Mouse (Mus musculus) CD8-positive naive resting alpha-beta T cell, adult 2 months (primary cell): Measurements from ENCODE around the gene Foxo6.

Experiments used
- DNase-seq, 2 experiments: peaks; one replicate each; pipeline ENCODE4 v3.0.0; 2022; ENCODE audit warnings: low read depth in 2 of 2, low spot score in 2 of 2

Gene Foxo6

DNA sequence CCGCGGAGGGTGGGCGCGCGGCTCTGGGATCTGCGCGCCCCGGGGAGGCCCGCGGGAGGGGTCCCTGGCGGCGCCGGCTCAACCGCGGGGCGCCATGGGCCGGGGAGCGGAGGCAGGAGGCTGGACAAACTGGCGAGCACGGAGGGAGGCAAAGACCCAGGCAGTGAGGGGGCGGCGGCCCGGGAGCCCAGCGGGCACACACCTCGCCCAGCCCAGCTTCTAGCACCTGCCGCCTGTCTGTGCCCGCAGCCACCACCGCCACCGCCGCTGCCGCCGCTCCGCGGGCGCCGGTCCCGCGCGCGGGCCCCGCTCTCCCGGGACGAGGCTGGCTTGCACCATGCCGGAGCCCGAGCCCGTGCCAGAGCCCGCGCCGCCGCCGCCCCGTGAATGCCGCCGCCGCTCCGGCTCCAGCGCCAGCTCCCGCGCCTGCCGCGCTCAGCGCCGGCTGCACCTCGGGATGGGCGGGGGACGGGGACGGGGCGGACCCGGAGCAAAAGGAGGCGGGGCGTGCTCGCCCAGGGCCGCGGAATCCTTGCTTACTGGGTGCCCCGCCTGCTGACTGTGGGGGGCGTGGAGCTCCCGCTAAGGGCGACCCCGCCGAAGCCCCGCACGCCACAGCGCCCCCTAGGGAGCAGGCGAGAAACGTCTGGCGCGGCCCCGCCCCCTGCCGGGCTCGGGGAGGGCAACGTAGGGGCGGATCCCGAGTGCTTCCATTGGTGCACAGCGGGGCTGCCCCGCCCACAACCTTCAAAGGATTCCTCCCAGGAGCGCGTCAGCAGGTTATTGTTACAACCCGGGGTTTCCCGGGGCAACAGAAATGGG is at the start of gene Foxo6:
TSS of gene Foxo6 (minus strand) at position 60 of the 822 bp plus-strand sequence.
- peak; percentile 88 for DNase-seq

DNA sequence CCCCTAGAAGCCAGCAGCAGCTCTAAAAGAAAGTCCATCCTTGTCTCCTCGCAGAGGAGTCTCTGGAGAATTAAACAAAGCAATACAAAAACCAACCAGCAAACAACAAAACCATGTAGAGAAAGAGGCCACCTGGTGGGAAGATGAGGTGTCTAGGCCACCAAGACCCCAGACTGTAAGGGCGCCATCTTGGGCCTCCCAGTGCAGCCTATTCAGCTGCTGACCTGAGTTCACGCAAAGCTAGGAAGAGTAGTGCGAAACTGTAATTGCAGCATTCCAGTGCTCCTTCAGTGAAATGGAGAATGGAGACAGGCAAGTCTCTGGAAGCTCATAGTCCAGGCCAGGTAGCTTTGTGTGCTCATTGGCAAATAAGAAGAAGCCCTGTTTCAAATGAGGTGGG is 47.2 kb upstream of the Foxo6 start:
- DNase-seq, result no peak

DNA sequence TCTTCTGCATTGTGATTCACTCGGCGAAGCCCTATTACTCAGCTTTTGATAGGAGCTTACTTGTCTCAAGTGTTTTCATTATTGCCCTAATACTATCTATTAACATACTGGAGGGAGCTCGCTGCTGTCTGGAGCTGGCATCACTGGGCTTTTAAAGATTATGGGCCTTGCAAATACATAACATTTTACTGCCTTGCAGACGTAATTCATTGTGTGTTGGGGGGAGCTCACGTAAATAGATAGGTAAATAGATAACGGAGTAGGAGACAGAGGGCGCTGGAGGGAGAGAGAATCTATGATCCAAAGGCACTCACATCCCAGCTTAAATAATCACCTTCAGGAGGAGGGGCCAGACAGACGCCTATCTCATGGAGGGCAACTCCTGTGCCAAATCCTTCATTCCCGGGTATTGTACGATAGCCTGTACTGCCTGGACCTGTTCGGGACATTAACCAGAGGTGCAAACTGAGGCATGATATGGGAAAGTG is 45.8 kb upstream of the Foxo6 start:
- no peak for DNase-seq

DNA sequence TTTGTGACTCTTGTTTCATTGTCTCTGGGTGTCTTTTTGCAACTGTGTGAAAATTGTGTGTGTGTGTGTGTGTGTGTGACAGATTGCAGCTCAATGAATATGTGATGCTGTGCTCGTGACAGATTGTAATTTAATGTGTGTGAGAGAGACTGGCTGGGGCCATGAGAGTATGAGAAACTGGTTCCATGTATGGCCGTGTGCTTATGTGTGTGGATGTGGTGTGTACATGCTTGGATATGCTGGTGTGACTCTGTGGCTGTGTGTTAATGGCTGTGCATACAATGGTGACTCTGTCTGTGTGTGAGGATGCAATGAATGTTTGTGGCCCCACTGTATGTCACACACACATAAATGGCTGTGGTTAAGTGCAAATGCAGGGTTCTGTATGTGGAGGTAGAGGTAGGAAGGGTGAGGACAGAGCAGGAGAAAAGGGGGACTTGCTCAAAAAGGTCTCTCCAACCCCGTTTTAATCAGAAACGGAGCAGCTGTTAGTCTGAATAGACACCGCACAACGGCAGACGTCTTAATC is 45.3 kb upstream of the Foxo6 start:
- no peak for DNase-seq

DNA sequence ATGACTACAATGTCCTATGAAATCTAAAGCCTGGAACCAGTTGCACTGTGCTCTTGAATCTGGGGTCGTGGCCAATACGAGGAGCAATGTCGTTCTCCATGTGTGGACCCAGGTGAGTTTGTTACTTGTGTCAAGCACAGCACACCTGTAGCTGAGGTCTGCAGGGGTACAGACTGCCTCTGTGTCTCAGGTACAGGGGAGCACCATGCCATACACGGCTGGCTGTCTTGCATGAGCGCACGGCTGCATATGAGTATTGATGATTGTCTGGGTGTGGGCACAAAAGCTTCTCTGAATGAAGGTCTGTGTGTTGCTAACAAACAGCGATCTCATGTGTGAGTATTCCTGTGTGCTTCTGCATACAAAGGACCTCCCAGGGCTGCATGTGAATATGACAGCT is 44.8 kb upstream of the Foxo6 start:
- no peak for DNase-seq

DNA sequence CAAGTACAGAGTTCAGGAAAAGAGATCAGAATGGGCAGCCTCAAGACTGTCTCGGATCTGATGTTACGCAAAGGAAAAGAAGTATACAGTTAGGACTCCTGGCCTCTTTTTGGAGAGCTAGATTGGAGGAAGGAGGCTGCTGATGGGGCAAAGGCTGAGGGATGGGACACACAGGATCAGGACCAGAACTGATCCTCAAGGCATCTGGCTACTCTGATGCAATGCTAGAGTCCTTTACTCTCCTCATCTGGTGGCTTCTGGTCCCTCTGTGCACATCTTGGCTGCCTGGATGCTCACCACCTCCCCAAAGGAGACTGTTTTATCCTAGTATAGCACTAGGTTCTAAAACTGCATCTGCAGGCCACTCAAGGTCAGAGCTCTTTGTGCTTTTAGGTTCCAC is 44.4 kb upstream of the Foxo6 start:
- no peak for DNase-seq

DNA sequence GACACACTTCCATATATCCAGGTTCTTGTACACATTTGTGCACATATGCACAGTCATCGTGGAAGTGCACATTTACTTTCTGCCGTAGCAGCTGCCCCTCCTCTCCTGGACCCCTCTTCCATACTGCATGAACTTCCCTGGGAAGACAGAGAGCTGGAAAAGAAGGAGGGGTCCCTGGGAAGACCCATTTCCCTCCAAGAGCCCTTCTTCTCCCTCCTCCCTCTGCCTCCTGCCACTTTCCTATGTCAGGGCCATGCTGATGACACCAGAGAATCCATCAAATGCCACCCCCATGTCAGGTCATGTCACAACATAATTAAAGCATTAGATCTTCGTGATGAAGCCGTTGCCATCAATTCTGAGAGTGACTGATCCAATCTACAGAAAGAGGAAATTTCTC is 38.6 kb upstream of the Foxo6 start:
- DNase-seq, result no peak

DNA sequence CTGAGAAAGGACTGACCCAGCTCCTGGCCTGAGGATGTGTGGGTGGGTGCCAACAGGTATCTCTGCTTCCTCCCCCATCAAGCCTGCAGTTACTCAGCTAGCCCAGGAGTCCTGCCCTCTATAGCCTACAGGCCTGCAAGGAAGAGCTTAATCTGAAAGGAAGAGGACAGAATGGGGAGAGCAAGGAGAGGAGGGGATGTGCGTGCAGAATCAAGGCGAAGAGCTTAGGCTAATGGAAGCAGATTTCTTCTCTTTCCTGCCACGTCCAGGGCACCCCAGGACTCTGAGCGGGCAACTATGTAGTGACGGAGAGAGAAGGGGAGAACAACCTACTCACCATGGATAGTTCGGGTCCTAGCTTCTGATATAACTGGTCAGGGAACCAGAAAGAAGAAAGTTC is 37.9 kb upstream of the Foxo6 start:
- DNase-seq, result no peak

DNA sequence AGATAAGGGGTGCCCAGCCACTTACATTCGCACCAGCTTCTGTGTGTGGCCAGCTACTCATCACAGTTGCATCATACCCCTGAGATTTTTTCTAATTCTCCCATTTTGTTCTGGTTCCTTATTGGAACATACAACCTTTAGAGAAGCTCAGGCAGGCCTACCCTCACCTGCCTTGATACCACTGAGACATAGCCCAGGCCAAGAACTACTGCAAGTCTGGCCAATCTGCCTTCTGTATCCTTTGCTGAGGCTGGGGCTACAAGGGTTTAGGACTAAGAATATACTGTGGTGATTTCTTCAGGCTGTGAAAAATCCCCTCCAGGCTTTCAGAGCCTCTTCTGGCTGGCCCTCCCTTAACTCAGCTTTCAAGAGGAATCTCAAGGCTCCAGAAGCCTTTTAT is 36.7 kb upstream of the Foxo6 start:
- DNase-seq, result no peak

DNA sequence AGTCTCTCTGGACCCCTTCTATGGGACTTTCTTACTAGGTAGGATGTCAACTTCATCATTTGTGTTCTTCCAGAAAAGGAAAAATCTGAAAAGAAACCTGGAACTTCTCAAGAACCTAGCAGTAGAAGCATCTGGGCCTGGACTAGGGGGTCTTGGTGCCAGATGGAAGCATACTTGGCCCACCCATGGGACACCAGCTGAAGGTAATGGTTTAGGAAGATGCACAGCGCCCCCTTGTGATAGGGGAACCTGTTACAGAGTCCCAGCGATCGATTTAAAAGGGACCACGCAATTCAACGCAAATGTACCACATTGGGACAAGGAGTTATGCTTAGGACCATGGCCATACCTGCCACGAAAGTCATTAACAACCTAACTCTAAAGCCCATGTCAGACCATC is 36.0 kb upstream of the Foxo6 start:
- DNase-seq, result peak in 1 of 2 experiments; percentile 6

DNA sequence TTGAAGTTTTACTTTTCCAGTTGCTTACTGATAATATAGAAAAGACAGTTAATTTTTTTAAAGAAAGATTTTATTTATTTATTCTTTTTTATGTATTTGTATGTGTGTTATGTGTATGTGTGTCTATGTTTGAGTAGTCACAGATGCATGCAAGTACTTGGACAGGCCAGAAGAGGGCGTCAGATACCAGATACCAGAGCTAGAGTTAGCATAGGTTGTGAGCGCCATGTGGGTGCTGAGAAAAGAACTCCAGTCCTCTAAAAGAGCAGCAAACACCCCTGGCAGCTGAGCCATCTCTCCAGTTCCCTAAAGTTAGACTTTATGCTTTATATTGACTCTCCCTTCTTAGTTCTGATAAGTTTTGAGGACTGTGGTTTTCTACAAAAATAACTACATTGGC is 30.4 kb upstream of the Foxo6 start:
- no peak for DNase-seq

DNA sequence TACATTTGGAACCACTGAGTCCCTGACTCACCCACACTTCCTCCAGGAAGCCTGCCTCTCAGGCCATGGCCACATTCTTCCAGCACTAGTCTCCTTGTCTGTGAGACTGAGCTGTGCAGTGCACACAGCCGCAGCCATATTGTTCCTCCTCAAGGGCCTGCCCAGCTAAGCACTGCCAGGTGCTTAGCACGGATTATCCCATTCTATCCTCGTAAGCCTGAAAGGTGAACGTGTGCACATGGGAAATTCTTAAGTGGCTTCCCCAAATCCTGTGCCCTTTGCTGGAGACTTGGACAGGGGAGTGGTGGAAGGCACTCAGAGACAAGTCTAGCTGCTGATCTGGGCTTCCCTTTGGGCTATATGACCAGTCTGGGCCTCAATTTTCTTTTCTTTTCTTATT is 29.6 kb upstream of the Foxo6 start:
- DNase-seq, result no peak

DNA sequence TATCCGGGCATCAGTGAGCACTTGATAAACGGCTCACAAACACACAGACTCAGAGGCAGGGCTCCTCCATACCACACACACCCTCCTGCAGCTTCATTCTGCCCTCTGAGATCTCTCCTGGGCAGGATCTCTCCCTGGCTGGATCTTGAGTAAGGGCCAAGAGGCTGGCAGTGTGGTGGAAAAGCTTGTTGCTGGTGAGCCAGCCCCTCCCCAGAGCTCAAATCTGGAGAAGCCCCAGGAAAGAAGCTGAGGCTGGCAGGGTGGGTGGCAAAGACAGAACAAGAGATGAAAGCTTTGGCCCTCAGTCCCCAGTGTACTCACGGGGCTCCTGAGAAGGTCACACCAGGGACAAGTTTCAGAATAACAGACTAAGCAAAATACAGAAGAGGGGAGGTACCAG is 27.4 kb upstream of the Foxo6 start:
- no peak for DNase-seq

DNA sequence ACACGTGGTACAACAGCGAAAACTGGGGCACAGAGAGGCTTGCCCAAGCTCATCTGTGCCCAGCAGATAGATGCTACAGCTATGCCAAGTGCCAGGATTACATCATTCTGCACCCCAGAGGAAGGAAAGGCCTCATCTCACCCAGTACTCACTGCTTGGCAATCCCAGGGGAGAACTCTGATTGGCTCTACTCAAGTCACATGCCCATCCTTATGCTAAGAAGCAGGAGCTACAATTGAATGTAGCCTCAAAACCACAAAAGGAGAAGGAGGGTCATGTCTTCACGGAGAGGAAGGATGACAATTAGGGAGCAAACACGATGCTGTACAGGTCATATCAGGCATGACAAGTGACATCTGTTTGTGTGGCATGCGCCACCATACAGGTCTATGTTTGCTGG is 26.2 kb upstream of the Foxo6 start:
- DNase-seq, result no peak

DNA sequence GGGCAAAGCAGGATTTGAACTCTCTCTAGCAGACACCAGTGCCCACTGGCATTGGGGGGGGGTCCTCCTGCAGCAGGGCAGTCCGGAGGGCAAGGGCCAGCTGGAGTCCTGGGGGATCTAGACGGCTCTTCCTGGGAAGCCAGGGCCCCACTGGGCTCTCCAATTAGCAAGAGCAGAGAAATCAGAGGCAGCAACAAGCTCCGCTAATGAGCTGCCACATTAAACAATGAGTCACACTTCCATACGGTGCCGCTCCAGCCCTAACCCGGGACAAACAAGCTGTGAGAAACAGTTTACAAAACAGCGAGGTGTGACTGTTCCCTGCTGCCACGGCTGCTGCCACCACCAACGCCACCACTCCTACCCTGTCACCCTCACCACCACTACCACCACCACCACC is 17.4 kb upstream of the Foxo6 start:
- no peak for DNase-seq

DNA sequence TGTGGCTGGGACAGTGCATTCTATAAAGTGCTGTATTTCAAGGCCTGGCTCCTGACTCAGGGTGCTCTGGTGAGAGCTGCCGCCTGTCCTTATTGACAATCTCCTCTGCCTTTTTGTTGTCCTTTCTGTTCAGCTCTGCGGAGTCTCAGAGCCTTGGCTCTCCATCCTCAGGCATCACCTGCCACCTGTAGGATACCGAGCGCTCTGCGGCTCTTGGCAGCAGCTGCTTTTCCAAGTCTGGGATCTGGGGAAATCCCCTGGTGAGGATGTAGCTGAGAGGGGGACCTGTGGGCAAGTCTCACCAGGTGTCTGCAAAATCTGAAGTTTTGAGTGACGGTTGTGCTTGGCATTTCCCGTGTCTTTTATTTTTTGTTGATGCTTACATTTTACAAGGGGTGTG is 12.1 kb upstream of the Foxo6 start:
- DNase-seq, result no peak

DNA sequence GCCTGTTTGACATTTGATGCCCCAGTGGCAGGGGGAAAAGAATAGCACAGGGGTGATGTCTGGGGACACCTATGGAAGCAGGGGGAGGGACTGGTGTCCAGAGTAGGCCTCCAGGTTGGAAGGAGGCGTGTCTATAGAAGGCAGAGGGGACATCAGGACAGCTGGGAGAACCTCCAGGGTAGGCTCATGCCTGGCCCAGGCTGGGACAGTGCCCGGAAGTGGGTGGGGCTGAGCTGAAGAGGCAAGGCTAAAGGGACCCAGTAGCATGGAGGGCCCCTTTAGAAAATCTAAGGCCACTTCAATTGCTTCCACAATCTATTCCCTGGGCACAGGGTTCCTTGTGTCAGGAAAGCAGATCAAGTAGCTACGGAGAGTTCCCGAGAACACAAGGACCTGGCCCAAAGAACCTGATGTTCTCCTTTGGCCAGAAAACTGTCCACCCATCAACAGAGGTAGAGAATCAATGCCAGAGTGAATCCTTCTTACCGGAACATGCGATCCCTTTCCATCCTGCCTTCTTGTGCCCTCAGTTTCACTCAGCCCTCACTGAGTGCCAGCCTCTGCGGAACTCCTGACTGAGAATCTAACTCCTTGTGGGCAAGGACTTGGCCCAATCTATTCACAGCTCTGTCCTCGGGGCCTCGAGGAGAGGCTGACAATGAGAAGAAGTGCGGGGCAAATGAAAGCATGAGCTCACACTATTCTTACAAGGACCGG is 4.1 kb upstream of the Foxo6 start:
- DNase-seq, result no peak

DNA sequence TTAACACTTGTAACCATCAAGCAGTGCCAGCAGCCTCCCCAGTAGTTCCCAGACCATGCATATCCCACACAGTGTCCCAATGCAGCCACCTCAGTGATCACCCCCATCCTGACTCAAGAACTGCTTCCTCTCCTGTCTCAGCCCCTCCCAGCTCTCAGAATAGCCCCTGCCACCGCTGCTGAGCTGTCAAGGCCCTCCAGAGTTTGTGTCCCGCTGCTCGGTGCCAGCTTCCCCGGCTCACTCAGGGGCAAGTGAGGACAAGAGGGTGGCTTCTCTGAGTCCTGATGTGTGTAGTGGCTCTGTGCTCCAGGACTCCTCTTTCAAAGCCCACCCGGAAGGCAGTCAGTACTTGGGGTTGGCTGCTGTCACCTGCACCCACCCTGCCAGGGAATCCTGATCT is 3.3 kb upstream of the Foxo6 start:
- DNase-seq, result no peak

DNA sequence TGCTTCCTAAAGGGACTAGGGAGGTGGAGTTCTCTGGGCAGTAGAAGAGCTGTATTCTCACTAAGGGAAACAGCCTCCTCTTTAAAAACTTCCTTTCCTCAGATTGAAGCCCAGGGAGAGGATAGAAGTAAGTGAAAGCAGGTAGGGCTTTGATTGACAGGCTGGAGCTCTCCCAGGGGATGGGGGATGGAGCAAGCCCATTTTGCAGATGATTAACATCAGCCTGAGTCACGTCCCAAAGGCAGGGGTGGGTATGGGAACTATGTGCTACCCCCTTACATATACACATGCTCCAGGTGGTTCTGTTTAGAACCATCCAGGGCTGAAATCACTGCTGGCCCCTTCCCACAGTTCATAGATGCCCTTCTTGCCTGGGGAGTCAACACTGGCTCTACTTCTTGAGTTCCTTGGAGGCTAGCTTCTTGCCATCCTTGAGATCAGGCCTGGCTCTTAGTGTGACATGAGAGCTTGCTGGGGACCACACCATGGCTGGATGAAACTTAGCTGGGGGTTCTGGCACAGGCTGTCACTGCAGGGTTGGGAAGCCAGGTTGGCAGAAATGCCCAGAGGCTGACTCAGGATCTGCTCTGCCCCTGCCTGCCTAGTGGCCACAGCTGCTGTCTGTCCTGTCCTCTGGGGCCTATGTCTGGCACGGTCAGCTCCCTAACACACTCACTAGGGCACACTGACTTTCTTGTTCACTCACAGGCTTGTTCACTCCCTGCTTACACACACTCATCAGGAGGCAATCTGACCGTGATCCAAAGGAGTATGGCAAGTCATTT is 2.2 kb upstream of the Foxo6 start:
- no peak for DNase-seq

DNA sequence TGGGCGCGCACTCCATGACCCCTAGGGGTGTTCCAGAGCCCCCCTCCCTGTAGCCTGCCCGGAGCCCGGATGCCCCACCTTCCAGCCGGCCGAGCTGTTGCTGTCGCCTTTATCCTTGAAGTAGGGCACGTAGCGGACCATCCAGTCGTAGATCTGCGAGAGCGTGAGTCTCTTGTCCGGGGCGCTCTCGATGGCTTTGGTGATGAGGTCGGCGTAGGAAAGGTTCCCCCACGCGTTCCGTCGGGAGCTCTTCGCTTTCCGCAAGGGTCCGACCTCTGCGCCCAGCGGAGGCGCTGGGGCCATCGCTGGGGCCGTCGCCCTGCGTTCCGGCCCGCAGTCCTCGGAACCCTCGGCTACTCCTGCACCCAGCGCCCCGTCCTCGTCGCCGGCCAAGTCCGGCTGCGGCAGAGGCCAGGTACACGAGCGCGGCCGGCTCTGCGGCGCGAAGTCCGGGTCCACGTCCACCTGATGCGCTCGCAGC is 348 bp downstream of the Foxo6 start:
- DNase-seq, result no peak

DNA sequence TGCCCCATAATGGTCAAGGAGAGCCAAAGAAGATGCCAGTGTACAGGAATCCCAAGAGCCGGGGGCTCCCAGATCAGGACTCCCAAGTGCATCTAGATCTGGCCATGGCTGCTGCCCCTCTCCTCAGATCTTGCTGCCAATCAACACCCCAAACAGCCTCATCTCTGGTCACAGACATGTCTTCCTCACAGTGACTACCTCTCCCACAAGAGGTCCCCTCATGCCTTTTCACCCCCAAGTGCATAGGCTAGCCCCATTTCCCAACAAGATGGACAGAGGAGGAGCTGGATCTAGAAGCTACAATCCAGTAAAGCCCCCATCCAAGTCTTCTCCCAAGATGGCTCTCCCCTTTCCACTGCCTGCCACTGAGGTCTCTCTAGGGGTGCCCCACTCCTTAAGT is 1.4 kb downstream of the Foxo6 start:
- no peak for DNase-seq
